Mouse (Mus musculus): ENCODE measurements at regions not wholly inside any gene's neighbourhood (a gene's known extent, or its start where the extent isn't known, plus 50 kb on each side); places are given as distances from the start of the nearest gene placed in this dataset.

GRCm38 (mm10) chr3:102670557-102670956 lies 63.8 kb upstream of the Tspan2 start:
- TF ChIP-seq CTCF (IDR thresholded peaks at IDR 0.05; ENCODE audit: insufficient read depth, low read length) = no peak
- TF ChIP-seq POLR2A (IDR thresholded peaks at IDR 0.05; ENCODE audit: borderline replicate concordance, extremely low read depth, low read depth, low read length) = no peak
